Mouse (Mus musculus): ENCODE measurements around the gene Olfr1394. TPM values are rescaled to one million over a fixed set of nuclear protein-coding genes. Genes with fewer than 3 reads are reported as not detected.
"Not testable (repeated sequence)": the region's sequence is repeated elsewhere in the genome, so short reads cannot be mapped to it uniquely, and the experiment has no call there.

Gene Olfr1394
- total and polyA plus RNA-seq, 3 experiments = not detected

- H3K27ac ChIP-seq = peak overlapping the region; percentile 15; the same call in 1 of the 2 replicates
- 72% methylated on average over 2 of the region's 2 CpGs for WGBS
- H3K27me3 ChIP-seq (ENCODE audit: control insufficient read depth, insufficient read depth, low read length) = no peaks in the 10 kb centered on the region
Measured at GRCm38 (mm10) chr11:49156821-49157814, 2.9 kb downstream of the Olfr1394 start.

GRCm38 (mm10) chr11:49168839-49169611 is 14.8 kb downstream of the Olfr1394 start:
- Histone ChIP-seq H3K4me1 (ENCODE audit: control insufficient read depth, insufficient read depth, low read length) (peaks cover 1% of the 10 kb centered on the region; the same call in 1 of the 2 replicates), H3K27ac (no peak overlapping the region), H3K79me2 (replicated peaks; ENCODE audit: control insufficient read depth, insufficient read depth, low read length) (no peaks in the 10 kb centered on the region), H3K9ac (ENCODE audit: low read depth, low read length) (no peak overlapping the region), H3K4me3 (no peak overlapping the region), H3K36me3 (ENCODE audit: control insufficient read depth, insufficient read depth, low read length) (peaks cover 3% of the 10 kb centered on the region; the same call in 1 of the 2 replicates), H3K27me3 (ENCODE audit: control insufficient read depth, insufficient read depth, low read length) (no peaks in the 10 kb centered on the region; the same call in 1 of the 2 replicates)
- no peak for TF ChIP-seq EP300 (IDR thresholded peaks at IDR 0.05; ENCODE audit: insufficient read depth, low read depth, low read length)
- no peak for TF ChIP-seq POLR2A (IDR thresholded peaks at IDR 0.05; ENCODE audit: insufficient read depth, low read depth, low read length)
- no peak for TF ChIP-seq CTCF (IDR thresholded peaks at IDR 0.05)
- DNase-seq = no peak
- 34% methylated on average over 48 of the region's 50 CpGs for WGBS
- intact Hi-C loops (cut with DNase I) = no loop called here

More at GRCm38 (mm10) chr11:49156821-49157814, 2.9 kb downstream of the Olfr1394 start:
- Histone ChIP-seq H3K9ac (ENCODE audit: low read depth, low read length) (no peak overlapping the region), H3K4me3 (no peak overlapping the region), H3K4me1 (ENCODE audit: control insufficient read depth, insufficient read depth, low read length) (peaks cover 5% of the 10 kb centered on the region), H3K36me3 (ENCODE audit: control insufficient read depth, insufficient read depth, low read length) (no peaks in the 10 kb centered on the region; the same call in 1 of the 2 replicates), H3K79me2 (replicated peaks; ENCODE audit: control insufficient read depth, insufficient read depth, low read length) (no peaks in the 10 kb centered on the region)
- no peak for TF ChIP-seq POLR2A (IDR thresholded peaks at IDR 0.05; ENCODE audit: insufficient read depth, low read depth, low read length)
- no peak for TF ChIP-seq EP300 (IDR thresholded peaks at IDR 0.05; ENCODE audit: insufficient read depth, low read depth, low read length)
- TF ChIP-seq CTCF (IDR thresholded peaks at IDR 0.05) = no peak
- no peak for DNase-seq
- intact Hi-C loops (cut with DNase I) = no loop called here

DNA sequence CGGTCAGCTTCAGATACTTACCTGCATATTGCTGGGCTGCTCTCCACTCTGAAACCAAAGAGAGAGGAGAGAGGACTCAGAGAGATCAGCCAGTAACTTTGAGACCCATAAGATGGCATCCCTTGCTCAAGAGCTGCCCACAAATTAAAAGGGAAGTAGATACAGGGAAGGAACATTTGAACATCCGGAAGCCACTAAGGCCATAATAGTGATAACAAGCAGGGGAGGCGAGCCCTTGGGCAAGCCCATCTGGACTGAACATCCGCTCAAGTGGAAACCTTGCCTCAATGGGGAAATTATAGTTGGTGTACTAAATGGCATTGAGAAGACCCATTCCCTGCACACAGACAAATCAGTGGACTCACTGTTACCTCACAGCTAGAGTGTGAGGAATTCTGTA is 16.4 kb downstream of the Olfr1394 start:
- H3K79me2 ChIP-seq (replicated peaks; ENCODE audit: control insufficient read depth, insufficient read depth, low read length) = no peaks in the 10 kb centered on the region
- WGBS = 84% methylated on average over 4 of the region's 4 CpGs
- peaks cover 1% of the 10 kb centered on the region for H3K4me1 ChIP-seq (ENCODE audit: control insufficient read depth, insufficient read depth, low read length)
- H3K4me3 ChIP-seq = no peak overlapping the region
- H3K27ac ChIP-seq = no peak overlapping the region
- no peak for DNase-seq
- H3K9ac ChIP-seq (ENCODE audit: low read depth, low read length) = no peak overlapping the region
- intact Hi-C loops (cut with DNase I) = no loop called here
- peaks cover 3% of the 10 kb centered on the region; the same call in 1 of the 2 replicates for H3K36me3 ChIP-seq (ENCODE audit: control insufficient read depth, insufficient read depth, low read length)
- no peak for TF ChIP-seq CTCF (IDR thresholded peaks at IDR 0.05)
- TF ChIP-seq EP300 (IDR thresholded peaks at IDR 0.05; ENCODE audit: insufficient read depth, low read depth, low read length) = no peak
- no peaks in the 10 kb centered on the region; the same call in 1 of the 2 replicates for H3K27me3 ChIP-seq (ENCODE audit: control insufficient read depth, insufficient read depth, low read length)

- intact Hi-C loops (cut with DNase I) = no loop called here
- no peaks in the 10 kb centered on the region for H3K79me2 ChIP-seq (replicated peaks; ENCODE audit: control insufficient read depth, insufficient read depth, low read length)
- H3K9ac ChIP-seq (ENCODE audit: low read depth, low read length) = no peak overlapping the region
- WGBS = 75% methylated on average over 8 of the region's 8 CpGs
- H3K36me3 ChIP-seq (ENCODE audit: control insufficient read depth, insufficient read depth, low read length) = peaks cover 3% of the 10 kb centered on the region
- no peak for TF ChIP-seq CTCF (IDR thresholded peaks at IDR 0.05)
- TF ChIP-seq POLR2A (IDR thresholded peaks at IDR 0.05; ENCODE audit: insufficient read depth, low read depth, low read length) = no peak
- TF ChIP-seq EP300 (IDR thresholded peaks at IDR 0.05; ENCODE audit: insufficient read depth, low read depth, low read length) = no peak
- no peak overlapping the region; the same call in 1 of the 2 replicates for H3K27ac ChIP-seq
- no peak overlapping the region for H3K4me3 ChIP-seq
- peaks cover 1% of the 10 kb centered on the region for H3K4me1 ChIP-seq (ENCODE audit: control insufficient read depth, insufficient read depth, low read length)
- DNase-seq = no peak
- H3K27me3 ChIP-seq (ENCODE audit: control insufficient read depth, insufficient read depth, low read length) = no peaks in the 10 kb centered on the region
Measured at GRCm38 (mm10) chr11:49175345-49175744, 21.2 kb downstream of the Olfr1394 start.

DNA sequence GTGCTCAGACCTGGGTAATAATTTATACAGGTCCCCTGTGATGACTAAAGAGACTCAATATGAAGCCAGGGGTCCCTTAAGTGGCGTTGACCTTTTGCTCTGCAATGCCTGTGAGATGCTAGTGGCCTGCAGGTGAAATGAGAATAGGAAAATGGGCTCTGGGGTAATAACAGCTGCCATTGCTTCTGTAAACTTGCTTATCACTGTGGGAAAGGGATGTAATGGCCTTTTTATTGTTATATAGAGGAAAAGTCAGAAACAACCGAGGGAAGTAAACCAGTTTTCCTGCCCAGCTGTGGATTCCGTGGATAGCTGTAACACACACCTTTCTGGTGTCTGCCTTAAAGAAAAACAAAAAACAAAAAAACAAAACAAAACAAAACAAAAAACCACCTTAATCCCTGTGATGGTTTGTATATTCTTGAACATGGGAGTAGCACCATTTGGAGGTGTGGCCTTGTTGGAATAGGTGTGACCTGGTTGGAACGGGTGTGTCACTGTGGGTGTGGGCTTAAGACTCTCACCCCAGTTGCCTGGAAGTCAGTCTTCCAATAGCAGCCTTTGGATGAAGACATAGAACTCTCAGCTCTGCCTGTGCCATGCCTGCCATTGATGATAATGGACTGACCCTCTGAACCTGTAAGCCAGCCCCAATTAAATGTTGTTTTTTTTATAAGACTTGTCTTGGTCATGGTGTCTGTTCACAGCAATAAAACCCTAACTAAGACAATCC is 22.0 kb downstream of the Olfr1394 start:
- H3K9ac ChIP-seq (ENCODE audit: low read depth, low read length); DNase-seq; H3K79me2 ChIP-seq (replicated peaks; ENCODE audit: control insufficient read depth, insufficient read depth, low read length); intact Hi-C loops (cut with DNase I); H3K4me1 ChIP-seq (ENCODE audit: control insufficient read depth, insufficient read depth, low read length); H3K36me3 ChIP-seq (ENCODE audit: control insufficient read depth, insufficient read depth, low read length); H3K27me3 ChIP-seq (ENCODE audit: control insufficient read depth, insufficient read depth, low read length); H3K4me3 ChIP-seq: not testable (repeated sequence)
- WGBS = 45% methylated on average over 4 of the region's 4 CpGs
- H3K27ac ChIP-seq = peak overlapping the region; percentile 26

Data from heart, adult 2 months (tissue).